Mouse (Mus musculus) heart, embryonic 11.5 days (tissue): ENCODE results near the gene Pnkp. TPM values are rescaled to one million over a fixed set of nuclear protein-coding genes. Genes with fewer than 3 reads are reported as not detected.

Source experiments
- ATAC-seq: fragments of 200-750 bp; cut with Nextera tagmentation; replicated peaks from 2 replicates; pipeline ENCODE4 v1.8.0; 2017; ENCODE audit warnings: moderate library complexity; ENCODE audit not compliant: insufficient number of reproducible peaks, low FRiP score, low TSS enrichment
- H3K27ac ChIP-seq: fragments of 300-500 bp; sonication (generic); 2 replicates; pipeline ENCODE4 v1.5.1; 2014; ENCODE audit warnings: mild to moderate bottlenecking, low read depth, low read length
- H3K27me3 ChIP-seq: fragments of 300-500 bp; sonication (generic); 2 replicates; pipeline ENCODE4 v1.6.1; 2014; ENCODE audit warnings: mild to moderate bottlenecking, low read length, mixed read lengths; ENCODE audit not compliant: control insufficient read depth, insufficient read depth
- H3K36me3 ChIP-seq: fragments of 300-500 bp; sonication (generic); 2 replicates; pipeline ENCODE4 v1.6.1; 2014; ENCODE audit warnings: mild to moderate bottlenecking, low read length, moderate library complexity, mixed read lengths; ENCODE audit not compliant: control insufficient read depth, insufficient read depth
- H3K4me1 ChIP-seq: fragments of 300-500 bp; sonication (generic); 2 replicates; pipeline ENCODE4 v1.6.1; 2014; ENCODE audit warnings: low read length; ENCODE audit not compliant: control insufficient read depth, insufficient read depth
- H3K4me2 ChIP-seq: fragments of 300-500 bp; sonication (generic); 2 replicates; pipeline ENCODE4 v1.6.1; 2014; ENCODE audit warnings: mild to moderate bottlenecking, moderate library complexity
- H3K4me3 ChIP-seq: fragments of 300-500 bp; sonication (generic); 2 replicates; pipeline ENCODE4 v1.5.1; 2014; ENCODE audit warnings: low read depth, low read length
- H3K9ac ChIP-seq: fragments of 300-500 bp; sonication (generic); 2 replicates; pipeline ENCODE4 v1.6.1; 2014; ENCODE audit warnings: mild to moderate bottlenecking, low read depth, low read length, moderate library complexity
- H3K9me3 ChIP-seq: fragments of 300-500 bp; sonication (generic); replicated peaks from 2 replicates; pipeline ENCODE4 v1.6.1; 2016; ENCODE audit warnings: low read length; ENCODE audit not compliant: control insufficient read depth
- WGBS: fragments of 180-500 bp; shearing (Covaris S2); extraction: QIAGEN DNeasy Blood & Tissue Kit; methylation state at CpG from one replicate; pipeline ENCODE4 v1.1.7; 2014; ENCODE audit not compliant: insufficient replicate concordance; 5-methylcytosine and 5-hydroxymethylcytosine counted together
- polyA plus RNA-seq: library from polyadenylated mRNA; unstranded; fragments of >200 nt; fragmentation: Nextera tagmentation; extraction: Ambion mirVana; gene quantifications from 2 replicates; pipeline ENCODE4 v1.2.1, GENCODE M21; 2014

Gene Pnkp
- polyA plus RNA-seq, 1 experiment from 2014 or later, result 18.9 TPM

DNA sequence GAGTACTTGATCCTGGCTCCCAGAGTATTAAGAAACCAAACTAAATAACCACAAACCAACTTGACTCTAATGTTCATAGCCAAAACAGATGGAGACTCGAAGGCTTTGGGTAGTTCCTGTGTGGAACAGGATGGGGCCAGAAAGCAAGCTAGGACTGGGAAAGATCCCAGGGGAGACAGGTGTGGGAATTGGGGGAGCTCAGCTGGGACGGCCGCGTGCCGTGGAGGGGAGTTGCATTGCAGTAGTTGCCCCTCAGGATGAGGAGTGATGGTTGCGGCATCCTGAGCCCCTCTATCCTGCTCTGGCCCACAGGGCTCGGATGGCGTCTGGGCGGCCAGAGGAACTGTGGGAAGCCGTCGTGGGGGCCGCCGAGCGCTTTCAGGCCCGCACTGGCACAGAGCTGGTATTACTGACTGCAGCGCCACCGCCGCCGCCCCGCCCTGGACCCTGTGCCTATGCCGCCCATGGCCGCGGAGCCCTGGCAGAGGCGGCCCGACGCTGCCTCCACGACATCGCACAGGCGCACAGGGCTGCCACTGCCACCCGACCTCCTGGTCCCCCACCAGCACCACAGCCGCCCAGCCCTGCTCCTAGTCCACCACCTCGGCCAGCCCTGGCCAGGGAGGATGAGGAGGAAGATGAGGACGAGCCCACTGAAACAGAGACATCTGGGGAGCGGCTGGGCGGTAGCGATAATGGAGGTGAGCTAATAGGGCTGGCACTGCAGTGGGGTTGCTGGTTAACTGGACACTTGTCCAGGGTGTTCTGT is 4.5 kb upstream of the Pnkp start:
- Histone ChIP-seq H3K4me3 (no peak overlapping the region; the same call in 1 of the 2 replicates), H3K9me3 (no peaks in the 10 kb centered on the region), H3K27ac (no peak overlapping the region), H3K27me3 (no peaks in the 10 kb centered on the region), H3K4me1 (peaks cover 32% of the 10 kb centered on the region), H3K36me3 (peaks cover 4% of the 10 kb centered on the region; the same call in 1 of the 2 replicates), H3K4me2 (no peak overlapping the region), H3K9ac (no peak overlapping the region)
- 87% methylated on average over 34 of the region's 36 CpGs for WGBS
- no peak for ATAC-seq

DNA sequence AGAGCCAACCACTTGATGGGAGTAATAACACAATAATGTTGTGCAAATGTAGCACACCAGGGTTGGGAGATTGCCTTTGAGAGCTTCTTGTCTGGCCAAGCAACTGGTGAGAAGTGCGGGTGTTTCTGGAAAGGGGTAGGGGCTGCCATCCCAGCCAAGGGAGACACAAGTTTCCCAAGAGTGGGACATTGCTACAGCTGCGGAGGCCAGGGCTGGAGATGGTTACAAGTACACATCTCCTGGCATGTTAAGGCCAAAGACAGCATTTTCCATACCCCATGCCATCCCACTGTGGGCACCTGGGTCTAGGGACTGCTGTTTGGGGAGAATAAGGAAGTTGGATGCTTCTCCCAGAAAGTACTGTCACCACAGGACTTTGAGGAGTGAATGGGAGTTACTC is 3.9 kb upstream of the Pnkp start:
- no peak overlapping the region for H3K4me3 ChIP-seq
- H3K9ac ChIP-seq, result no peak overlapping the region
- no peaks in the 10 kb centered on the region for H3K9me3 ChIP-seq
- 0 out of 2 replicates have a peak overlapping the region, but pooled peaks have one; percentile 9 for H3K4me2 ChIP-seq
- H3K4me1 ChIP-seq, result peaks cover 30% of the 10 kb centered on the region
- no peaks in the 10 kb centered on the region for H3K27me3 ChIP-seq
- WGBS, result 98% methylated on average over 2 of the region's 2 CpGs
- no peak for ATAC-seq
- H3K36me3 ChIP-seq, result peaks cover 4% of the 10 kb centered on the region; the same call in 1 of the 2 replicates
- H3K27ac ChIP-seq, result no peak overlapping the region

GRCm38 (mm10) chr7:44853596-44854355 is 3.2 kb upstream of the Pnkp start:
- peaks cover 34% of the 10 kb centered on the region for H3K4me1 ChIP-seq
- H3K27ac ChIP-seq, result peak overlapping the region; percentile 94
- no peaks in the 10 kb centered on the region for H3K27me3 ChIP-seq
- peak overlapping the region; percentile 84 for H3K4me2 ChIP-seq
- no peak for ATAC-seq
- H3K9me3 ChIP-seq, result no peaks in the 10 kb centered on the region
- H3K36me3 ChIP-seq, result peaks cover 4% of the 10 kb centered on the region; the same call in 1 of the 2 replicates
- H3K4me3 ChIP-seq, result peak overlapping the region; percentile 52
- peak overlapping the region; percentile 80 for H3K9ac ChIP-seq
- 27% methylated on average over 26 of the region's 26 CpGs for WGBS

DNA sequence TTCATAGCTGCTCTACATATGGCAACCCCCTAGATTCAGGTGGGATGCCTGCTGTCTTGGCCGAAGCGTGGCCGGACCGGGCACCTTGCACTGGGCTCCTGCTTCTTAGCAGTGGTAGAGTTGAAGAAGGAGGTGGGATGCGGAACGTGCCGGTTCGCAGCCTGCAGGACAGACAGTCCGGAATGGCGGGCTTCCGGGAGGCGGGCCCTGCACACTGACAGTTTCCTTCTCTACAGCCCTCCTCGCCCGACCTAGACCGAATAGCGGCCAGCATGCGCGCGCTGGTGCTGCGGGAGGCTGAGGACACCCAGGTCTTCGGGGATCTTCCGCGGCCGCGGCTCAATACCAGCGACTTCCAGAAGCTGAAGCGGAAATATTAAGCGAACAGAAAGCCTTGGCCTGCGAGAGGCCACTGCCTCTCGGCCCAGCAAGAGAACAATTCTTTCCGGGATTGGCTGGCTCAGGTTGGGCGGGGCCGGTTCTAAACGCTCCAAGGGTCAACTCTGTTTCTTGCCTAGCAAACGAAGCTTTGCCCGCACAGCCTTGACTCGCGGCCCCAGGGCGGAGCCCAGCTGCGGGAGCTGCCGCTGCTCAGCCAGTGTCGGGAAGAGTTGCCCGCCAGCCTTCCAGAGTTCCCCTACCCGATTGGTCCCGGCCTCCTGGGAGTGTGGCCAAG is 2.4 kb upstream of the Pnkp start:
- H3K4me3 ChIP-seq, result peak overlapping the region; percentile 52
- peaks cover 34% of the 10 kb centered on the region for H3K4me1 ChIP-seq
- H3K4me2 ChIP-seq, result peak overlapping the region; percentile 84
- peak overlapping the region; percentile 80 for H3K9ac ChIP-seq
- peak overlapping the region; percentile 94 for H3K27ac ChIP-seq
- H3K27me3 ChIP-seq, result no peaks in the 10 kb centered on the region
- ATAC-seq, result peak; percentile 56
- 3% methylated on average over 45 of the region's 45 CpGs for WGBS
- peaks cover 6% of the 10 kb centered on the region; the same call in 1 of the 2 replicates for H3K36me3 ChIP-seq
- no peaks in the 10 kb centered on the region for H3K9me3 ChIP-seq

DNA sequence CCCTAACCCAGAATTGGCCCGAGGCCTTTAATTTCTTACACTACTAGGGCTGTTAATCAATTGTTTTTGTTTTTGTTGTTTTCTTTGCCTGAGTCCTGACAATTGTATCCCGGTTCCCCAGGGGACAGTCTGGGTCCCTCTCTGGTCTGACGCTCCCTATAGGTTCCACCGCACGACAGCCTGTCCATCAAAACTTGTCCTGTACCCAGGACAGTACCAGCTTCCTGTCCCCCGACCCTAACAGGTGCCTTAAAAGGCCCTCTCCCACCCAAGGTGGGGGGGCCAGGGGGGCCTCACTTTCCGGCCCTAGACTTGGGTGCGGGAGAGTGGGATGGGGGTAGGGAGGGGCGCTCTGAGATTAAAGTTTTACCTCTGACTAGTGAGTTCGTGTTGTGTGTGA is 1.9 kb upstream of the Pnkp start:
- Histone ChIP-seq H3K9me3 (no peaks in the 10 kb centered on the region), H3K4me2 (peak overlapping the region; percentile 84), H3K4me3 (peak overlapping the region; percentile 52), H3K4me1 (peaks cover 34% of the 10 kb centered on the region), H3K9ac (peak overlapping the region; percentile 80), H3K27me3 (no peaks in the 10 kb centered on the region), H3K27ac (peak overlapping the region; percentile 94), H3K36me3 (peaks cover 6% of the 10 kb centered on the region; the same call in 1 of the 2 replicates)
- ATAC-seq, result no peak
- WGBS, result 41% methylated on average over 10 of the region's 10 CpGs

GRCm38 (mm10) chr7:44856265-44856916 is 548 bp upstream of the Pnkp start:
- H3K4me1 ChIP-seq, result peaks cover 25% of the 10 kb centered on the region
- peak overlapping the region; percentile 67 for H3K9ac ChIP-seq
- H3K9me3 ChIP-seq, result no peaks in the 10 kb centered on the region
- peaks cover 6% of the 10 kb centered on the region for H3K36me3 ChIP-seq
- peak overlapping the region; percentile 56 for H3K4me3 ChIP-seq
- WGBS, result 56% methylated on average over 9 of the region's 9 CpGs
- no peaks in the 10 kb centered on the region for H3K27me3 ChIP-seq
- peak overlapping the region; percentile 80 for H3K27ac ChIP-seq
- no peak for ATAC-seq
- H3K4me2 ChIP-seq, result peak overlapping the region; percentile 81

DNA sequence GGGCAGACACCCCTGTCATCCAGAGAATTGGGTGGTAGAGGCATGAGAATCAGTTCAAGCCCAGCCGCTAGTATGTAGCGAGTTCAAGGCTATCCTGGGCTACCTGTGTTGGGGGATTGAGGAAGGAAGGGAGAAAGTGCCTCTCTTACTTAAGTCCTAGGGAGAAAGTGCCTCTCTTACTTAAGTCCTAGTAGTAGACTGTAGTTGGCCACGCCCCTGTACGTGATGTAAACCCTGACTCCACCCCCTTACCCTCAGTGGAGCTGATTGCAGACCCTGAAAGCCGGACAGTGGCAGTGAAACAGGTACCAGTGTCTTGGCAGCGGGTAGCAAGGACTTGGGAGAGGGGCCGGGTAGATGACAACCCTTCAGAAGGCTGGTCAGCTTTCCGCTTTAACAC is 966 bp downstream of the Pnkp start:
- peak overlapping the region; percentile 81 for H3K4me2 ChIP-seq
- no peak for ATAC-seq
- peak overlapping the region; percentile 80; the same call in 1 of the 2 replicates for H3K27ac ChIP-seq

DNA sequence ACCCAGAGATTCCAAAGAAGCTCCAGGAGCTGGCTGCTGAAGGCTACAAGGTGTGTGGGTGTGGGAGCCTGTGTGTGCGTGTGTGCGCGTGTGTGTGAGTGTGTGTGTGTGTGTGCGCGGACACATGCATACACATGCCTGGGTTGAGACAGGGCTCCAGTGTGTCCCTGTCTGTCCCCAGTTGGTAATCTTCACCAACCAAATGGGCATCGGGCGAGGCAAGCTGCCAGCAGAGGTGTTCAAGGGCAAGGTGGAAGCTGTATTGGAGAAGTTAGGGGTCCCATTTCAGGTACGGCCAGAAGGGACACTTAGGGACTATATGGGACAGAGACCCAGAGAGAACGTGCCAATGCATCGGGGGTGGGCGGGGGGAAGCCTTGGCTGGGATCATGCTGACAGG is 3.0 kb downstream of the Pnkp start:
- peaks cover 21% of the 10 kb centered on the region for H3K4me1 ChIP-seq
- no peaks in the 10 kb centered on the region for H3K9me3 ChIP-seq
- no peak overlapping the region for H3K9ac ChIP-seq
- WGBS, result 90% methylated on average over 11 of the region's 11 CpGs
- H3K4me3 ChIP-seq, result no peak overlapping the region
- H3K4me2 ChIP-seq, result no peak overlapping the region
- no peak overlapping the region for H3K27ac ChIP-seq
- peaks cover 21% of the 10 kb centered on the region for H3K36me3 ChIP-seq
- no peak for ATAC-seq
- H3K27me3 ChIP-seq, result no peaks in the 10 kb centered on the region

More for the DNA sequence above, 966 bp downstream of the Pnkp start:
- peak overlapping the region; percentile 67 for H3K9ac ChIP-seq
- H3K4me1 ChIP-seq, result peaks cover 25% of the 10 kb centered on the region
- H3K27me3 ChIP-seq, result no peaks in the 10 kb centered on the region
- H3K36me3 ChIP-seq, result peaks cover 9% of the 10 kb centered on the region
- H3K9me3 ChIP-seq, result no peaks in the 10 kb centered on the region
- WGBS, result 23% methylated on average over 8 of the region's 8 CpGs
- peak overlapping the region; percentile 56 for H3K4me3 ChIP-seq
